Mouse (Mus musculus): ENCODE results near the gene Vps11. TPM values are rescaled to one million over a fixed set of nuclear protein-coding genes. Genes with fewer than 3 reads are reported as not detected.
"Not testable (repeated sequence)": the region's sequence is repeated elsewhere in the genome, so short reads cannot be mapped to it uniquely, and the experiment has no call there.

The Vps11 gene
- polyA plus RNA-seq, 1 experiment, result 22.3 TPM

DNA sequence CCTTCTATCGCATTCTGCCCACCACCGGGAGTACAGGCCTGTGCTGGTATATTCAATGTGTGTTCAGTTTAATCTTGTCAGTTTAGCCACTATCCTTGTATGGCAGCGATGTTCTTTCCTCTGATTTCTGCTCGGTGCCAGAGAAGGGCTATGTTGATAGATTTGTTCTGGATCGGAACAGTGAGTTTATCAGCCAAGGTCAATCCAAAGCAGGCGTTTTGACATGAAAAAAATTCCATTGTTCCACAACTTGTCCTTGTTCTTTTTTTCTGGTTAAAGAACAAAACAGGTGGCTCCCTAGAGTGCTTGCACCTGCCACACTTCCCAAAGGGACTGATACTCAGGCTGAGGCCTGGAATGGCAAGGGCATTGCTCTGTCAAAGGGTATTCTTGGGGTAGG is 14.7 kb upstream of the Vps11 start:
- TF ChIP-seq POLR2A (IDR thresholded peaks at IDR 0.05; ENCODE audit: low read depth, low read length) (no peak), CTCF (IDR thresholded peaks at IDR 0.05; ENCODE audit: extremely low read depth, insufficient read length, insufficient replicate concordance, low read depth, low read length) (no peak)

DNA sequence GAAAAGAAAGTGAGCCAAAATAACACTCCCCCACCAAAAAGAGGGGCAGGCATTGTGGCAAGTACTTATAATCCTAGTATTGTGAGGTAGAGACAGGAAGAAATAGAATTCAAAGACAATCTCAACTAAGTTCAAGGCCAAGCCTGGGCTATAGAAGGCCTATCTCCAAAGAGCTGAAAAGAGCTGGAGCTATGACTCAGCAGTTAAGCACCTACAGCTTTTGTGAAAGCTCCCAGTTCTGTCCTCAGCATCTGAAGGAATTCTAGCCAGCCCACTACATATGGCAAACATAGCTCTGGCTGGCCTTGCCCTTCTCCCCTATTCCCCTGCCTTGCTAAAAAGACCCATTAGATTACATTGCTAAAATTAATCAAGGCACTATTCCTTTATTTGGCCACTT is 11.9 kb upstream of the Vps11 start:
- no peak overlapping the region for H3K4me3 ChIP-seq (ENCODE audit: low read depth, low read length)
- no peaks in the 10 kb centered on the region for H3K36me3 ChIP-seq (ENCODE audit: control insufficient read depth, insufficient read depth, low read length)
- TF ChIP-seq CTCF (IDR thresholded peaks at IDR 0.05; ENCODE audit: extremely low read depth, insufficient read length, insufficient replicate concordance, low read depth, low read length) (no peak), POLR2A (IDR thresholded peaks at IDR 0.05; ENCODE audit: low read depth, low read length) (no peak)
- no peaks in the 10 kb centered on the region for H3K27me3 ChIP-seq (ENCODE audit: control insufficient read depth, insufficient read depth, low read length)
- peaks cover 2% of the 10 kb centered on the region; the same call in 1 of the 2 replicates for H3K4me1 ChIP-seq (ENCODE audit: control insufficient read depth, insufficient read depth, insufficient read length, low read length)
- H3K27ac ChIP-seq (ENCODE audit: insufficient read depth, low read depth, low read length), result peak overlapping the region; percentile 50; the same call in 1 of the 2 replicates

More for the DNA sequence above, 14.7 kb upstream of the Vps11 start:
- 84% methylated on average over 6 of the region's 6 CpGs for WGBS
- no peak overlapping the region for H3K4me3 ChIP-seq (ENCODE audit: low read depth, low read length)
- no peaks in the 10 kb centered on the region for H3K27me3 ChIP-seq (ENCODE audit: control insufficient read depth, insufficient read depth, low read length)
- no peak overlapping the region for H3K27ac ChIP-seq (ENCODE audit: insufficient read depth, low read depth, low read length)
- peaks cover 2% of the 10 kb centered on the region for H3K36me3 ChIP-seq (ENCODE audit: control insufficient read depth, insufficient read depth, low read length)
- H3K4me1 ChIP-seq (ENCODE audit: control insufficient read depth, insufficient read depth, insufficient read length, low read length), result peaks cover 5% of the 10 kb centered on the region; the same call in 1 of the 2 replicates

DNA sequence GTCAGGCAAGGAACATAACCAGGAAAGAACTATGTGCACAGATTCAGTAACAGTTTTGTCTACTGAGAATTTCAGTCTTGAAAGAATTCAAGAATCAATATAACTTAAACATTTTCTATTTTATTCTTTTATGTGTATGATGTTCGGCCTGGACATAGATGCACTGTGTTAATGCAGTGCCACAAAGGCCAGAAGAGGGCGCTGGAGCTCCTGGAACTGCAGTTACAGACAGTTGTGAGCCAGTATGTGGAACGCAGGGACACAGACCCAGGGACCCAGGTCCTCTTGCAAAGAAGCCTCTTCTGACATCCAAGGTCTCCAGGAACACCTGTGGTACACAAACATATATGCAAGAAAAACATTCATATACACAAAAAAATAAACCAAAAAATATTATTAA is 3.0 kb upstream of the Vps11 start:
- Histone ChIP-seq H3K36me3 (ENCODE audit: control insufficient read depth, insufficient read depth, low read length) (0 out of 2 replicates have a peak, but pooled peaks cover under 1% of the 10 kb centered on the region), H3K4me1 (ENCODE audit: control insufficient read depth, insufficient read depth, insufficient read length, low read length) (peaks cover 2% of the 10 kb centered on the region; the same call in 1 of the 2 replicates), H3K27ac (ENCODE audit: insufficient read depth, low read depth, low read length) (no peak overlapping the region), H3K27me3 (ENCODE audit: control insufficient read depth, insufficient read depth, low read length) (no peaks in the 10 kb centered on the region), H3K4me3 (ENCODE audit: low read depth, low read length) (no peak overlapping the region)
- TF ChIP-seq CTCF (IDR thresholded peaks at IDR 0.05; ENCODE audit: extremely low read depth, insufficient read length, insufficient replicate concordance, low read depth, low read length) (peak; percentile 42; the same call in 1 of the 2 replicates), POLR2A (IDR thresholded peaks at IDR 0.05; ENCODE audit: low read depth, low read length) (no peak)
- 72% methylated on average over 3 of the region's 3 CpGs for WGBS

DNA sequence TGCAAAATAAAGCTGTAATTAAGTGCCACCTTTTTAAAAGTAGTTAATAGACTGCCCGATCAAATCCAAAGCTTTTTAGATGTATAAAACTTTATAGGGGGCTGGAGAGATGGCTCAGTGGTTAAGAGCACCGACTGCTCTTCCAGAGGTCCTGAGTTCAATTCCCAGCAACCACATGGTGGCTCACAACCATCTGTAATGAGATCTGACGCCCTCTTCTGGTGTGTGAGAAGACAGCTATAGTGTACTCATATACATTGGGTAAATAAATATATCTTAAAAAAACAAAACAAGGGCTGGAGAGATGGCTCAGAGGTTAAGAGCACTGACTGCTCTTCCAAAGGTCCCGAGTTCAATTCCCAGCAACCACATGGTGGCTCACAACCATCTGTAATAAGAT is 461 bp upstream of the Vps11 start:
- peak overlapping the region; percentile 92 for H3K4me3 ChIP-seq (ENCODE audit: low read depth, low read length)
- peaks cover 17% of the 10 kb centered on the region for H3K36me3 ChIP-seq (ENCODE audit: control insufficient read depth, insufficient read depth, low read length)
- not testable (repeated sequence) for H3K4me1 ChIP-seq (ENCODE audit: control insufficient read depth, insufficient read depth, insufficient read length, low read length); H3K27me3 ChIP-seq (ENCODE audit: control insufficient read depth, insufficient read depth, low read length)
- H3K27ac ChIP-seq (ENCODE audit: insufficient read depth, low read depth, low read length), result peak overlapping the region; percentile 68
- 35% methylated on average over 4 of the region's 4 CpGs for WGBS

DNA sequence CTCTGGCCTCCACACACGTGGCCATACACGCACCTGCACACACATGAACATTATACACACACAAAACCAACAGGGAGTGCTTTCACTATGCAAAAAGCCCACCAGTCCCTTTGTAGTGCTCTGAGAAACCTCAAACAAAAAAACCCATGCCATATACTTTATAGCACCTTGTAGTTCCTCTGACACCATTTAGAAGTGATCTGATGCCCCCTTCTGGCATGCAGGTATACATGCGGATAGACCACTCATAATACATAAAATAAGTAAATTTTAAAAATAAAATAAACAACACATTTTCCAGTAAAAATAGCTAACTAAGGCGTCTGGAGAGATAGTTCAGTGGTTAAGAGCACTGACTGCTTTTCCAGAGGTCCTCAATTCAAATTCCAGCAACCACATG is 4.3 kb downstream of the Vps11 start:
- no peaks in the 10 kb centered on the region for H3K27me3 ChIP-seq (ENCODE audit: control insufficient read depth, insufficient read depth, low read length)
- peaks cover 62% of the 10 kb centered on the region for H3K36me3 ChIP-seq (ENCODE audit: control insufficient read depth, insufficient read depth, low read length)
- peaks cover 2% of the 10 kb centered on the region; the same call in 1 of the 2 replicates for H3K4me1 ChIP-seq (ENCODE audit: control insufficient read depth, insufficient read depth, insufficient read length, low read length)
- TF ChIP-seq CTCF (IDR thresholded peaks at IDR 0.05; ENCODE audit: extremely low read depth, insufficient read length, insufficient replicate concordance, low read depth, low read length) (no peak), POLR2A (IDR thresholded peaks at IDR 0.05; ENCODE audit: low read depth, low read length) (no peak)
- H3K27ac ChIP-seq (ENCODE audit: insufficient read depth, low read depth, low read length), result no peak overlapping the region
- H3K4me3 ChIP-seq (ENCODE audit: low read depth, low read length), result no peak overlapping the region
- 65% methylated on average over 4 of the region's 4 CpGs for WGBS

DNA sequence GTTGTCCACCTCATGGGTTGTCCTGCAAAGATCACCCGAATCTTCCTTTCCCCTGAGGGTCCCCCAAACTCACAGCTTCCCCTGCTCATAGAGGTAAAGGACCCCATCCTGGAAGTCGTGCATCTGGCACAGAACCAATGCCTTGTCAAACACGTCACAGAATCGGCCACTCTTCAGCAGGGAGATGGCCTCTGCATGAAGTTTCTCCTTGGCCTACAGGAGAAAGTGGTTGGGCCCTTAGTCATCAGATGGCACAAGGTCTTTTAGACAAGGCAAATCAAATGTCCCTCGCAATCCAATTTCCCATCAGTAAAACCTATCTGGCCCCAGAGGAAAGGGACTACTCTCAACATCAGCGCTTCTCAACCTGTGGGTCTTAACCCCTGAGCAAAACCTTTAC is 8.3 kb downstream of the Vps11 start:
- H3K27me3 ChIP-seq (ENCODE audit: control insufficient read depth, insufficient read depth, low read length), result no peaks in the 10 kb centered on the region
- 92% methylated on average over 6 of the region's 6 CpGs for WGBS
- no peak overlapping the region for H3K4me3 ChIP-seq (ENCODE audit: low read depth, low read length)
- no peak for TF ChIP-seq POLR2A (IDR thresholded peaks at IDR 0.05; ENCODE audit: low read depth, low read length)
- TF ChIP-seq CTCF (IDR thresholded peaks at IDR 0.05; ENCODE audit: extremely low read depth, insufficient read length, insufficient replicate concordance, low read depth, low read length), result no peak
- H3K4me1 ChIP-seq (ENCODE audit: control insufficient read depth, insufficient read depth, insufficient read length, low read length), result no peaks in the 10 kb centered on the region
- H3K36me3 ChIP-seq (ENCODE audit: control insufficient read depth, insufficient read depth, low read length), result peaks cover 79% of the 10 kb centered on the region
- no peak overlapping the region for H3K27ac ChIP-seq (ENCODE audit: insufficient read depth, low read depth, low read length)

DNA sequence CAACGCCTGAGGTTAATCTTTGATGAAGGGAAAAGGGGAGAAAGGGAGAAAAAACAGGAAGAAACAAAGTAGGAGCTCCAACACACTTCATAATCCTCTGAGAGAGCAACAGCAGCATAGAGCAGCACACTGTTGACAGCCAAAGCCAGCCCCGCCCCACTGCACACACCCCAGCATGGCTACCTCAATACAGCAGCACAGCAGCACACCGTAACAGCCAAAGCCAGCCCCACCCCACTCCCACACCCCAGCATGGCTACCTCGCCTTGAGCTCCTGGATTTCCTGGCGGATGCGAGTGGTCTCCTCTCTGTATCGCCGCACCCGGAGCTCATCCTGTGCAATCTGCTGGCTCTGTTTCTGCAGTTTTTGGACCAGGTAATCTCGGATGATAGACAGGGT is 9.1 kb downstream of the Vps11 start:
- no peaks in the 10 kb centered on the region for H3K4me1 ChIP-seq (ENCODE audit: control insufficient read depth, insufficient read depth, insufficient read length, low read length)
- 89% methylated on average over 10 of the region's 10 CpGs for WGBS
- no peak overlapping the region for H3K27ac ChIP-seq (ENCODE audit: insufficient read depth, low read depth, low read length)
- no peak for TF ChIP-seq POLR2A (IDR thresholded peaks at IDR 0.05; ENCODE audit: low read depth, low read length)
- no peak for TF ChIP-seq CTCF (IDR thresholded peaks at IDR 0.05; ENCODE audit: extremely low read depth, insufficient read length, insufficient replicate concordance, low read depth, low read length)
- no peak overlapping the region for H3K4me3 ChIP-seq (ENCODE audit: low read depth, low read length)
- H3K27me3 ChIP-seq (ENCODE audit: control insufficient read depth, insufficient read depth, low read length), result no peaks in the 10 kb centered on the region
- H3K36me3 ChIP-seq (ENCODE audit: control insufficient read depth, insufficient read depth, low read length), result peaks cover 77% of the 10 kb centered on the region

DNA sequence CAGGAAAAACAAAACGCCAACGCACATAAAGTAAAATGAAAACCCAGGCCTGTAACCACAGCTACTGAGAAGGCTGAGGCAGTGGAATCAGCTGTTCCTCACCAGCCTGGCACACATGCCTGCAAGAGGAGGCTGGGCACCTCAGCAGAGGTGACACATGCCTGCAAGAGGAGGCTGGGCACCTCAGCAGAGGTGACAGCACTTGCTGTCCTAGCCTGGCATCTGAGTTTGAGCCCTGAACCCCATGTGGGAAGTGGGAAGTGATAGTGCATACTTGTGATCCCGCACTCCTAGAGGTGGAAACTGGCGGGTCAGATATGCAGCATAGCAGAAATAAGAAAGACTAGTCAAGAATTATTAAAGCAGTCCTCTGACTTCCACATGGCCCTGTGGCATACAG is 10.1 kb downstream of the Vps11 start:
- Histone ChIP-seq H3K27me3 (ENCODE audit: control insufficient read depth, insufficient read depth, low read length) (no peaks in the 10 kb centered on the region), H3K4me3 (ENCODE audit: low read depth, low read length) (no peak overlapping the region), H3K4me1 (ENCODE audit: control insufficient read depth, insufficient read depth, insufficient read length, low read length) (no peaks in the 10 kb centered on the region), H3K36me3 (ENCODE audit: control insufficient read depth, insufficient read depth, low read length) (peaks cover 69% of the 10 kb centered on the region), H3K27ac (ENCODE audit: insufficient read depth, low read depth, low read length) (no peak overlapping the region)
- TF ChIP-seq CTCF (IDR thresholded peaks at IDR 0.05; ENCODE audit: extremely low read depth, insufficient read length, insufficient replicate concordance, low read depth, low read length) (no peak), POLR2A (IDR thresholded peaks at IDR 0.05; ENCODE audit: low read depth, low read length) (no peak)
- 93% methylated on average over 4 of the region's 4 CpGs for WGBS

All from small intestine, adult 2 months (tissue).